Mouse (Mus musculus) central nervous system, embryonic 11.5 days (tissue): ENCODE data around the gene Glp1r. TPM values are rescaled to one million over a fixed set of nuclear protein-coding genes. Genes with fewer than 3 reads are reported as not detected.

ENCODE experiments used
- polyA plus RNA-seq: library from polyadenylated mRNA; depleted of rRNA; stranded (reverse); fragments of >200 nt; gene quantifications from 2 replicates; pipeline ENCODE4 v1.2.3, GENCODE M21; 2012; rRNA removed

The Glp1r gene
- 0.05 and 0.09 TPM in 2 replicates for polyA plus RNA-seq

DNA sequence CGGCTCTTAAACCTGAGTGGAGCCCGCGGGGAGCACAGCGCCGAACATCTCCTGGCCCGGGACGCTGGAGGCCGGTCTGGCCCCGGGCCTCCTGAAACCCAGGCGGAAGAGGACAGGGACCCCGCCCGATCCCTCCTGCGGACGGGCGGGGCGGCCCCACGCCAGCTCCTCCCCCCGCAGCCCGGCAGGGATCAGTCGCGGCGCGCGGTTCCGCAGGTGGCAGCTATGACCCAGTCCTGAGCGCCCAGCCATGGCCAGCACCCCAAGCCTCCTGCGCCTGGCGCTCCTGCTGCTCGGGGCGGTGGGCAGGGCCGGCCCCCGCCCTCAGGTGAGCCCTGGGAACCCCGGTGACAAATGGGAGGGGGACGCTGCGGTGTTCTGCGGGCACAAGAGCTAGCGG lies at the start of gene Glp1r:
Gene Glp1r (plus strand): TSS at position 191 of the 400 bp plus-strand sequence.

DNA sequence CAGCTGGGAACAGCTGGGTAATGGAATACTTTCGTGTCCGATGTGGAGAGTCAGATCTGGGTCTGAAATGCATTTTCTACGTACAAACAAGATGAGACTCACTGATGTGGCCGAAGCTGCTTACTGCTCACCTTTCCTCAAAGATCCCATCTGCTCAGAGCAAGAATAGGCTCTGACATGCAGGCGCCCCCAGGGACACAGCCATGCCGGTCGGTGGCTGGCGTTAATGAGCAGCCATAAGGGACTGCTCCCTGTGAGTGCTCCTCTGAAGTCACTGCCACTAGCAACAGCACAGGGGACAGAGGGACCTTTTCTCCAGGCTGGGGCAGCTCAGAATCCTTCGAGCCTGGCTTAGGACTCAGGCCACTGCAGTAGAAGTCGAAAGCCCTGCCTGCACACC lies 52.7 kb downstream of the Glp1r start, which contains the start of gene Umodl1:
Gene Umodl1 (plus strand): TSS at position 301 of the 400 bp plus-strand sequence.

Other genes starting within 250 kb of the Glp1r start
- gene Umodl1, start 52.8 kb downstream of the Glp1r start, polyA plus RNA-seq: 0.04 and 0.05 TPM in 2 replicates
- 2.8 and 4.1 TPM in 2 replicates for gene Abcg1, start 155.9 kb downstream of the Glp1r start, polyA plus RNA-seq
- 0.16 and 2.0 TPM in 2 replicates for gene Tff3, start 227.8 kb downstream of the Glp1r start, polyA plus RNA-seq
- gene Tff2, start 242.5 kb downstream of the Glp1r start, polyA plus RNA-seq: 0.13 TPM in 1 of 2 replicates, not detected in the other